Comparison of ENCODE assay signal across 8 mouse cellular contexts in genomic region chr13:49352581-49353159, GRCm38 (mm10). TPM values are rescaled to one million over a fixed set of nuclear protein-coding genes. Genes with fewer than 3 reads are reported as not detected.
A peak's percentile ranks its signal among the peaks of the same experiment; 100 is the strongest.
DNase-seq lines count a peak whose midpoint lies in the region; ATAC-seq lines count a peak whose summit lies in the region.

No protein-coding gene starts in this region.

- H3K4me3 ChIP-seq in hindbrain, embryonic 16.5 days (ENCODE audit: low read length), result no peak overlapping the region

- peaks cover 15% of the 10 kb centered on the region for H3K4me1 ChIP-seq in hindbrain, embryonic 16.5 days (ENCODE audit: control insufficient read depth, insufficient read depth, low read depth, low read length)

- H3K9ac ChIP-seq in hindbrain, embryonic 16.5 days (ENCODE audit: low read depth, low read length), result no peak overlapping the region

- H3K36me3 ChIP-seq in hindbrain, embryonic 16.5 days (ENCODE audit: control insufficient read depth, insufficient read depth, low read length), result no peaks in the 10 kb centered on the region

- 28% methylated on average over 3 of the region's 3 CpGs for WGBS in hindbrain, embryonic 16.5 days

- H3K27ac ChIP-seq in hindbrain, embryonic 16.5 days (ENCODE audit: low read depth, low read length), result no peak overlapping the region; the same call in 1 of the 2 replicates

- H3K4me2 ChIP-seq in hindbrain, embryonic 16.5 days (ENCODE audit: low read length), result no peak overlapping the region

- peak; percentile 34 for ATAC-seq in hindbrain, embryonic 16.5 days

- H3K27me3 ChIP-seq in hindbrain, embryonic 16.5 days (replicated peaks; ENCODE audit: control insufficient read depth, insufficient read depth, low read length), result no peaks in the 10 kb centered on the region

- H3K9me3 ChIP-seq in hindbrain, embryonic 16.5 days (ENCODE audit: control insufficient read depth, low read length), result no peaks in the 10 kb centered on the region

- DNase-seq in lung, postnatal 10 days, result peak; percentile 33
- DNase-seq in lung, postnatal 25 days (ENCODE audit: low spot score), result no peak
- peak; percentile 37 to 52 for DNase-seq in gastrocnemius, adult 8-10 months (ENCODE audit: low spot score in 2 of 2)
- peak; percentile 48 for DNase-seq in skeletal muscle tissue, adult 2 months (ENCODE audit: low read depth, low spot score)
- DNase-seq in kidney, adult 11 months, result no peak
- no peak for DNase-seq in left cerebral cortex, adult 11 months (ENCODE audit: low spot score)
- DNase-seq in frontal cortex, postnatal 36 days (ENCODE audit: low spot score in 2 of 2), result no peak

RNA-seq across cellular contexts. Expression of gene Bicd2, which starts 11.3 kb away (rescaled TPM):
- 10 to 100 TPM; 21.6 to 26.7 (median 24.6) TPM for total RNA-seq in gastrocnemius, adult 8-10 months (2022)
- polyA plus RNA-seq in hindbrain, embryonic 16.5 days (2015; fragmentation: Nextera tagmentation; extraction: Ambion mirVana), result 25.3 and 30.5 TPM in 2 replicates

RNA-seq across cellular contexts. Expression of gene Fgd3, which starts 32.6 kb away (rescaled TPM):
- total RNA-seq in gastrocnemius, adult 8-10 months (2022), result 1 to 10 TPM in 2 of 4 experiments, under 1 TPM in 2; 0.34 to 1.5 (median 0.98) TPM
- 1.6 TPM in 2 replicates for polyA plus RNA-seq in hindbrain, embryonic 16.5 days (2015; fragmentation: Nextera tagmentation; extraction: Ambion mirVana)

Comparison
In these comparisons a context has a peak if more than half of its experiments do, and no peak if none do; other contexts are left out.
1. DNase-seq: peak in lung, postnatal 10 days (single experiment), gastrocnemius, adult 8-10 months (2 of 2) and skeletal muscle tissue, adult 2 months (single experiment); none in lung, postnatal 25 days (single experiment), kidney, adult 11 months (single experiment), left cerebral cortex, adult 11 months (single experiment) and frontal cortex, postnatal 36 days (0 of 2).